Mouse (Mus musculus): ENCODE measurements around the gene Sipa1l3. TPM values are rescaled to one million over a fixed set of nuclear protein-coding genes. Genes with fewer than 3 reads are reported as not detected.

Sipa1l3 gene
- polyA plus RNA-seq (2015; fragmentation: Nextera tagmentation; extraction: Ambion mirVana), result 3.5 and 8.8 TPM in 2 replicates

GRCm38 (mm10) chr7:29518421-29519210, at the start of gene Sipa1l3:
Gene Sipa1l3 (minus strand): TSS chr7:29518641.

GRCm38 (mm10) chr7:29303738-29304462, 214.5 kb downstream of the Sipa1l3 start, which contains the start of gene Dpf1:
Gene Dpf1 (plus strand): TSS chr7:29303951.

GRCm38 (mm10) chr7:29288942-29289638, 229.4 kb downstream of the Sipa1l3 start, which contains the start of gene Ppp1r14a:
Gene Ppp1r14a (plus strand): TSS chr7:29289308.

GRCm38 (mm10) chr7:29281201-29282073, 237.0 kb downstream of the Sipa1l3 start, which contains the start of gene Spint2:
Gene Spint2 (minus strand): TSS chr7:29281912.

Other genes with a start within 250 kb of the Sipa1l3 start
- gene Spint2, start 236.7 kb downstream of the Sipa1l3 start, polyA plus RNA-seq (2015; fragmentation: Nextera tagmentation; extraction: Ambion mirVana), result 67.7 and 134 TPM in 2 replicates
- 22.7 and 34.9 TPM in 2 replicates for gene Ppp1r14a, start 229.3 kb downstream of the Sipa1l3 start, polyA plus RNA-seq (2015; fragmentation: Nextera tagmentation; extraction: Ambion mirVana)
- gene Dpf1, start 214.7 kb downstream of the Sipa1l3 start, polyA plus RNA-seq (2015; fragmentation: Nextera tagmentation; extraction: Ambion mirVana), result 4.8 and 7.1 TPM in 2 replicates
- gene Catsperg2, start 208.4 kb upstream of the Sipa1l3 start, polyA plus RNA-seq (2015; fragmentation: Nextera tagmentation; extraction: Ambion mirVana), result 0.12 TPM in 1 of 2 replicates, not detected in the other
- gene Zfp84, start 249.9 kb upstream of the Sipa1l3 start, polyA plus RNA-seq (2015; fragmentation: Nextera tagmentation; extraction: Ambion mirVana), result 4.7 and 6.3 TPM in 2 replicates